Mouse (Mus musculus) erythroblast, embryonic 14.5 days (primary cell): ENCODE measurements around the gene Sec63.

Experiments
- GATA1 ChIP-seq: IDR thresholded peaks from 2 replicates; pipeline ENCODE4 v1.6.1; 2012; ENCODE audit warnings: low read length, inconsistent platforms, mixed read lengths
- TAL1 ChIP-seq: IDR thresholded peaks from 3 replicates; pipeline ENCODE4 v1.6.1; 2012; ENCODE audit warnings: low read length, inconsistent platforms, mixed read lengths

DNA sequence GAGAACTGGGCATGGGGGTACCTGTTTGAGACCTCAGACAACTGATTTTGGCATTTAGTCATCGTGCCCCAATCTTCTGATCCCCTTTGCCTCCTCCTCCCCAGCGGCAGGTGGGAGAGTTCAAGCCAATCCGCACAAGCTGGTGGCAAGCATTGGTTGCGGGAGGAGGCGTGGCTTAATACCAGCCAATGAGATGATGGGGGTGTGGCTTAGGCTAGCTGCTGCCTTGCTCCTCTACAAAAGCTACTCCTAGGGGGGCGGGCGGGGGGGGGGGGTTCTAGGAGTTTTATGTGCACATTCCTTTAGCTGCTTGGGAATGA is 87.7 kb downstream of the Sec63 start:
- TF ChIP-seq GATA1 (no peak), TAL1 (no peak)
